Mouse (Mus musculus): ENCODE data around the gene Cyp2w1. TPM values are rescaled to one million over a fixed set of nuclear protein-coding genes. Genes with fewer than 3 reads are reported as not detected.

Cyp2w1 gene
- polyA plus RNA-seq, 1 experiment from 2014 or later, result not detected

GRCm38 (mm10) chr5:139391309-139391990 lies 39.0 kb downstream of the Cyp2w1 start:
- Histone ChIP-seq H3K4me2 (ENCODE audit: low read depth, low read length) (no peak overlapping the region), H3K4me1 (ENCODE audit: control insufficient read depth, insufficient read depth, low read length) (peaks cover 35% of the 10 kb centered on the region), H3K4me3 (ENCODE audit: low read length) (no peak overlapping the region), H3K9ac (ENCODE audit: low read length) (0 out of 2 replicates have a peak overlapping the region, but pooled peaks have one; percentile 16), H3K27me3 (ENCODE audit: control insufficient read depth, insufficient read depth, low read length) (no peaks in the 10 kb centered on the region), H3K9me3 (replicated peaks; ENCODE audit: control insufficient read depth, low read length) (no peaks in the 10 kb centered on the region), H3K27ac (ENCODE audit: low read length) (peak overlapping the region; percentile 47), H3K36me3 (ENCODE audit: control insufficient read depth, insufficient read depth) (peaks cover 11% of the 10 kb centered on the region)
- no peak for ATAC-seq (replicated peaks; ENCODE audit: extremely low read depth, insufficient read depth, low FRiP score)
- 74% methylated on average over 11 of the region's 11 CpGs for WGBS

GRCm38 (mm10) chr5:139392219-139393196 lies 40.1 kb downstream of the Cyp2w1 start:
- Histone ChIP-seq H3K36me3 (ENCODE audit: control insufficient read depth, insufficient read depth) (peaks cover 11% of the 10 kb centered on the region), H3K27me3 (ENCODE audit: control insufficient read depth, insufficient read depth, low read length) (no peaks in the 10 kb centered on the region), H3K9ac (ENCODE audit: low read length) (no peak overlapping the region), H3K4me1 (ENCODE audit: control insufficient read depth, insufficient read depth, low read length) (peaks cover 37% of the 10 kb centered on the region), H3K27ac (ENCODE audit: low read length) (no peak overlapping the region), H3K4me3 (ENCODE audit: low read length) (no peak overlapping the region), H3K9me3 (replicated peaks; ENCODE audit: control insufficient read depth, low read length) (no peaks in the 10 kb centered on the region), H3K4me2 (ENCODE audit: low read depth, low read length) (no peak overlapping the region)
- WGBS, result 91% methylated on average over 37 of the region's 37 CpGs
- ATAC-seq (replicated peaks; ENCODE audit: extremely low read depth, insufficient read depth, low FRiP score), result no peak

GRCm38 (mm10) chr5:139393197-139393588 lies 40.8 kb downstream of the Cyp2w1 start:
- no peak overlapping the region for H3K4me3 ChIP-seq (ENCODE audit: low read length)
- H3K27me3 ChIP-seq (ENCODE audit: control insufficient read depth, insufficient read depth, low read length), result no peaks in the 10 kb centered on the region
- peaks cover 37% of the 10 kb centered on the region for H3K4me1 ChIP-seq (ENCODE audit: control insufficient read depth, insufficient read depth, low read length)
- H3K27ac ChIP-seq (ENCODE audit: low read length), result no peak overlapping the region
- WGBS, result 89% methylated on average over 16 of the region's 16 CpGs
- no peaks in the 10 kb centered on the region for H3K9me3 ChIP-seq (replicated peaks; ENCODE audit: control insufficient read depth, low read length)
- no peak overlapping the region for H3K4me2 ChIP-seq (ENCODE audit: low read depth, low read length)
- peaks cover 11% of the 10 kb centered on the region for H3K36me3 ChIP-seq (ENCODE audit: control insufficient read depth, insufficient read depth)
- no peak overlapping the region for H3K9ac ChIP-seq (ENCODE audit: low read length)
- no peak for ATAC-seq (replicated peaks; ENCODE audit: extremely low read depth, insufficient read depth, low FRiP score)

- 68% methylated on average over 7 of the region's 7 CpGs for WGBS
- H3K9me3 ChIP-seq (replicated peaks; ENCODE audit: control insufficient read depth, low read length), result no peaks in the 10 kb centered on the region
These were observed 42.0 kb downstream of the Cyp2w1 start for GRCm38 (mm10) chr5:139394399-139394798.

GRCm38 (mm10) chr5:139395528-139395927 lies 43.1 kb downstream of the Cyp2w1 start:
- Histone ChIP-seq H3K4me2 (ENCODE audit: low read depth, low read length) (no peak overlapping the region), H3K4me3 (ENCODE audit: low read length) (no peak overlapping the region), H3K36me3 (ENCODE audit: control insufficient read depth, insufficient read depth) (peaks cover 11% of the 10 kb centered on the region), H3K4me1 (ENCODE audit: control insufficient read depth, insufficient read depth, low read length) (peaks cover 26% of the 10 kb centered on the region), H3K27me3 (ENCODE audit: control insufficient read depth, insufficient read depth, low read length) (no peaks in the 10 kb centered on the region), H3K9me3 (replicated peaks; ENCODE audit: control insufficient read depth, low read length) (no peaks in the 10 kb centered on the region), H3K9ac (ENCODE audit: low read length) (no peak overlapping the region), H3K27ac (ENCODE audit: low read length) (no peak overlapping the region)
- no peak for ATAC-seq (replicated peaks; ENCODE audit: extremely low read depth, insufficient read depth, low FRiP score)
- WGBS, result 88% methylated on average over 4 of the region's 4 CpGs

More at GRCm38 (mm10) chr5:139394399-139394798, 42.0 kb downstream of the Cyp2w1 start:
- no peak for ATAC-seq (replicated peaks; ENCODE audit: extremely low read depth, insufficient read depth, low FRiP score)
- H3K27ac ChIP-seq (ENCODE audit: low read length), result no peak overlapping the region
- H3K4me2 ChIP-seq (ENCODE audit: low read depth, low read length), result no peak overlapping the region
- H3K4me1 ChIP-seq (ENCODE audit: control insufficient read depth, insufficient read depth, low read length), result peaks cover 33% of the 10 kb centered on the region
- H3K36me3 ChIP-seq (ENCODE audit: control insufficient read depth, insufficient read depth), result peaks cover 11% of the 10 kb centered on the region
- no peak overlapping the region for H3K9ac ChIP-seq (ENCODE audit: low read length)
- no peak overlapping the region for H3K4me3 ChIP-seq (ENCODE audit: low read length)
- no peaks in the 10 kb centered on the region for H3K27me3 ChIP-seq (ENCODE audit: control insufficient read depth, insufficient read depth, low read length)

GRCm38 (mm10) chr5:139397359-139397916 lies 45.0 kb downstream of the Cyp2w1 start:
- WGBS, result 80% methylated on average over 4 of the region's 4 CpGs
- Histone ChIP-seq H3K9me3 (replicated peaks; ENCODE audit: control insufficient read depth, low read length) (no peaks in the 10 kb centered on the region), H3K4me3 (ENCODE audit: low read length) (no peak overlapping the region), H3K36me3 (ENCODE audit: control insufficient read depth, insufficient read depth) (peaks cover 11% of the 10 kb centered on the region), H3K27me3 (ENCODE audit: control insufficient read depth, insufficient read depth, low read length) (no peaks in the 10 kb centered on the region), H3K4me1 (ENCODE audit: control insufficient read depth, insufficient read depth, low read length) (peaks cover 17% of the 10 kb centered on the region), H3K4me2 (ENCODE audit: low read depth, low read length) (no peak overlapping the region; the same call in 1 of the 2 replicates), H3K27ac (ENCODE audit: low read length) (peak overlapping the region; percentile 51), H3K9ac (ENCODE audit: low read length) (peak overlapping the region; percentile 58)
- ATAC-seq (replicated peaks; ENCODE audit: extremely low read depth, insufficient read depth, low FRiP score), result no peak

GRCm38 (mm10) chr5:139397959-139398753 lies 45.7 kb downstream of the Cyp2w1 start:
- H3K4me1 ChIP-seq (ENCODE audit: control insufficient read depth, insufficient read depth, low read length), result peaks cover 17% of the 10 kb centered on the region
- no peaks in the 10 kb centered on the region for H3K27me3 ChIP-seq (ENCODE audit: control insufficient read depth, insufficient read depth, low read length)
- H3K4me3 ChIP-seq (ENCODE audit: low read length), result no peak overlapping the region
- H3K9me3 ChIP-seq (replicated peaks; ENCODE audit: control insufficient read depth, low read length), result no peaks in the 10 kb centered on the region
- peak overlapping the region; percentile 4 for H3K4me2 ChIP-seq (ENCODE audit: low read depth, low read length)
- H3K9ac ChIP-seq (ENCODE audit: low read length), result peak overlapping the region; percentile 58
- peak; percentile 79 for ATAC-seq (replicated peaks; ENCODE audit: extremely low read depth, insufficient read depth, low FRiP score)
- H3K36me3 ChIP-seq (ENCODE audit: control insufficient read depth, insufficient read depth), result peaks cover 7% of the 10 kb centered on the region
- 17% methylated on average over 5 of the region's 5 CpGs for WGBS
- H3K27ac ChIP-seq (ENCODE audit: low read length), result peak overlapping the region; percentile 55

GRCm38 (mm10) chr5:139398786-139399185 lies 46.4 kb downstream of the Cyp2w1 start:
- H3K4me2 ChIP-seq (ENCODE audit: low read depth, low read length), result peak overlapping the region; percentile 4; the same call in 1 of the 2 replicates

More at GRCm38 (mm10) chr5:139398786-139399185, 46.4 kb downstream of the Cyp2w1 start:
- no peak overlapping the region for H3K4me3 ChIP-seq (ENCODE audit: low read length)
- no peak for ATAC-seq (replicated peaks; ENCODE audit: extremely low read depth, insufficient read depth, low FRiP score)
- H3K36me3 ChIP-seq (ENCODE audit: control insufficient read depth, insufficient read depth), result peaks cover 3% of the 10 kb centered on the region; the same call in 1 of the 2 replicates
- H3K9me3 ChIP-seq (replicated peaks; ENCODE audit: control insufficient read depth, low read length), result no peaks in the 10 kb centered on the region
- 67% methylated on average over 5 of the region's 5 CpGs for WGBS
- peaks cover 17% of the 10 kb centered on the region for H3K4me1 ChIP-seq (ENCODE audit: control insufficient read depth, insufficient read depth, low read length)
- H3K27ac ChIP-seq (ENCODE audit: low read length), result no peak overlapping the region
- no peak overlapping the region for H3K9ac ChIP-seq (ENCODE audit: low read length)
- H3K27me3 ChIP-seq (ENCODE audit: control insufficient read depth, insufficient read depth, low read length), result no peaks in the 10 kb centered on the region
